ENCODE assay signal across 12 mouse cellular contexts in genomic region chr16:23227851-23228250, GRCm38 (mm10). TPM values are rescaled to one million over a fixed set of nuclear protein-coding genes. Genes with fewer than 3 reads are reported as not detected.
DNase-seq lines count a peak whose midpoint lies in the region; ATAC-seq and TF ChIP-seq lines count a peak whose summit lies in the region.
"Had no signal": no experiment of that assay in that cellular context is flagged by ENCODE, and none has a peak within 500 bp of the region (broad histone marks: within the 10 kb centered on the region; RNA-seq: fewer than 3 reads in every experiment).

No protein-coding gene starts in this region.

- no peaks in the 10 kb centered on the region for H3K27me3 ChIP-seq in heart, postnatal 0 days (ENCODE audit: control insufficient read depth, insufficient read depth, low read length)
- no peaks in the 10 kb centered on the region for H3K27me3 ChIP-seq in thymus, adult 2 months (ENCODE audit: control insufficient read depth, insufficient read depth, low read length)
- H3K27me3 ChIP-seq in hindbrain, postnatal 0 days (ENCODE audit: insufficient read depth, low read length): no peaks in the 10 kb centered on the region

- 68% methylated on average over 6 of the region's 6 CpGs for WGBS in heart, postnatal 0 days
- 83% methylated on average over 6 of the region's 6 CpGs for WGBS in thymus, adult 2 months
- 29% methylated on average over 6 of the region's 6 CpGs for WGBS in hindbrain, postnatal 0 days

- no peaks in the 10 kb centered on the region for H3K36me3 ChIP-seq in heart, postnatal 0 days (replicated peaks; ENCODE audit: control insufficient read depth, insufficient read depth, low read length)
- no peaks in the 10 kb centered on the region for H3K36me3 ChIP-seq in thymus, adult 2 months (ENCODE audit: control insufficient read depth, insufficient read depth, low read length)
- H3K36me3 ChIP-seq in hindbrain, postnatal 0 days (ENCODE audit: insufficient read depth, low read length): no peaks in the 10 kb centered on the region

- H3K9ac ChIP-seq in heart, postnatal 0 days (replicated peaks; ENCODE audit: low read depth, low read length): no peak overlapping the region
- no peak overlapping the region for H3K9ac ChIP-seq in hindbrain, postnatal 0 days (replicated peaks; ENCODE audit: low read length)

- no peak for TF ChIP-seq POLR2A in thymus, adult 2 months (IDR thresholded peaks at IDR 0.05; ENCODE audit: control insufficient read depth, extremely low read depth, insufficient read depth, low read length, poor library complexity)

- 0 out of 2 replicates have a peak overlapping the region, but pooled peaks have one; percentile 85 for H3K4me3 ChIP-seq in heart, postnatal 0 days (ENCODE audit: low read depth, low read length)
- no peak overlapping the region for H3K4me3 ChIP-seq in thymus, adult 2 months (ENCODE audit: control insufficient read depth, insufficient read depth, low read length)
- H3K4me3 ChIP-seq in hindbrain, postnatal 0 days (ENCODE audit: low read length): no peak overlapping the region

- intact Hi-C loops in heart, postnatal 10 days (cut with DNase I): loop anchor here (2.0 kb wide), 2 partner anchors 43 to 175 kb away; no protein-coding TSS in a partner anchor

- TF ChIP-seq EP300 in heart, postnatal 0 days (IDR thresholded peaks at IDR 0.05; ENCODE audit: low read depth): no peak

- H3K4me1 ChIP-seq in heart, postnatal 0 days (ENCODE audit: control insufficient read depth, insufficient read depth): peaks cover 33% of the 10 kb centered on the region
- H3K4me1 ChIP-seq in thymus, adult 2 months (replicated peaks; ENCODE audit: control insufficient read depth, insufficient read depth, low read length): peaks cover 22% of the 10 kb centered on the region
- no peaks in the 10 kb centered on the region; the same call in 1 of the 2 replicates for H3K4me1 ChIP-seq in hindbrain, postnatal 0 days (ENCODE audit: insufficient read depth, low read length)

- ATAC-seq in heart, postnatal 0 days (ENCODE audit: insufficient read depth, low read depth): no peak
- no peak for ATAC-seq in hindbrain, postnatal 0 days
- no peak for ATAC-seq in erythroid progenitor cell, adult 5-6 weeks (replicated peaks; ENCODE audit: low FRiP score, poor library complexity, severe bottlenecking)

- H3K9me3 ChIP-seq in heart, postnatal 0 days (replicated peaks; ENCODE audit: control insufficient read depth, low read length): no peaks in the 10 kb centered on the region
- no peaks in the 10 kb centered on the region for H3K9me3 ChIP-seq in hindbrain, postnatal 0 days (ENCODE audit: low read length)

- no peak overlapping the region for H3K27ac ChIP-seq in heart, postnatal 0 days (ENCODE audit: low read depth)
- peak overlapping the region; percentile 36; the same call in 1 of the 2 replicates for H3K27ac ChIP-seq in thymus, adult 2 months (ENCODE audit: control insufficient read depth, insufficient read depth, low read length)
- no peak overlapping the region for H3K27ac ChIP-seq in hindbrain, postnatal 0 days

- TF ChIP-seq CTCF in heart, postnatal 0 days (IDR thresholded peaks at IDR 0.05; ENCODE audit: low read depth): no peak
- TF ChIP-seq CTCF in thymus, adult 2 months (IDR thresholded peaks at IDR 0.05; ENCODE audit: borderline replicate concordance, control insufficient read depth, extremely low read depth, insufficient read depth, low read length, poor library complexity): no peak
- no peak for TF ChIP-seq CTCF in hindbrain, postnatal 0 days (IDR thresholded peaks at IDR 0.05; ENCODE audit: low read depth)

- no peak for DNase-seq in heart, postnatal 0 days (ENCODE audit: low spot score)
- DNase-seq in heart, postnatal 10 days: no peak
- DNase-seq in thymus, adult 2 months: no peak
- DNase-seq in thymus, adult 18-20 months: no peak
- DNase-seq in hindbrain, postnatal 0 days (ENCODE audit: low spot score): no peak
- no peak for DNase-seq in Muller cell, postnatal 12 days (ENCODE audit: inconsistent ontology term)
- DNase-seq in kidney, postnatal 4 days: no peak
- DNase-seq: adrenal gland, adult 2 months; cerebellum, adult 11-12 months; kidney, postnatal 10 days; liver had no signal

- H3K4me2 ChIP-seq in heart, postnatal 0 days (ENCODE audit: low read depth, low read length): peak overlapping the region; percentile 96; the same call in 1 of the 2 replicates
- H3K4me2 ChIP-seq in hindbrain, postnatal 0 days (ENCODE audit: low read depth, low read length): peak overlapping the region; percentile 96

RNA-seq across cellular contexts. Expression of gene St6gal1, which starts 3.3 kb away (rescaled TPM):
- total RNA-seq in heart, postnatal 0 days (2014; rRNA removed; ENCODE audit: low replicate concordance): 23.5 and 34.4 TPM in 2 replicates
- 8.8 and 10.0 TPM in 2 replicates for polyA plus RNA-seq in heart, postnatal 0 days (2015; fragmentation: Nextera tagmentation; extraction: Ambion mirVana)
- total RNA-seq in heart, postnatal 10 days (2021): 10 to 100 TPM; 14.4 to 17.9 TPM
- polyA plus RNA-seq in thymus, adult 2 months (2012; rRNA removed): 30.7 and 33.2 TPM in 2 replicates
- total RNA-seq in hindbrain, postnatal 0 days (2014; rRNA removed): 23.9 and 39.9 TPM in 2 replicates
- 10.4 and 11.6 TPM in 2 replicates for polyA plus RNA-seq in hindbrain, postnatal 0 days (2015; fragmentation: Nextera tagmentation; extraction: Ambion mirVana)
- total RNA-seq in erythroid progenitor cell, adult 5-6 weeks (2015; ENCODE audit: low replicate concordance): 4.3 and 7.5 TPM in 2 replicates
- 3.2 and 3.9 TPM in 2 replicates for total RNA-seq in erythroid progenitor cell, adult 5-6 weeks (2017; ENCODE audit: low replicate concordance)
